Mouse (Mus musculus): ENCODE data around the gene Ankrd13a. TPM values are rescaled to one million over a fixed set of nuclear protein-coding genes. Genes with fewer than 3 reads are reported as not detected.
"Not testable (repeated sequence)": the region's sequence is repeated elsewhere in the genome, so short reads cannot be mapped to it uniquely, and the experiment has no call there.

The Ankrd13a gene
- total RNA-seq, 2 experiments from 2014 or later = 34.7 to 36.3 TPM

GRCm38 (mm10) chr5:114813525-114814181 lies 39.2 kb downstream of the Ankrd13a start:
- peak; percentile 88 to 95 for DNase-seq (ENCODE audit: extremely low spot score in 1 of 2, low spot score in 2 of 2)
- intact Hi-C loops (cut with DNase I) = no loop called here

GRCm38 (mm10) chr5:114816599-114816998 lies 42.1 kb downstream of the Ankrd13a start:
- no peak for DNase-seq (ENCODE audit: extremely low spot score in 1 of 2, low spot score in 2 of 2)
- intact Hi-C loops (cut with DNase I) = no loop called here

GRCm38 (mm10) chr5:114818124-114818523 lies 43.6 kb downstream of the Ankrd13a start:
- intact Hi-C loops (cut with DNase I) = no loop called here
- no peak for DNase-seq (ENCODE audit: extremely low spot score in 1 of 2, low spot score in 2 of 2)

GRCm38 (mm10) chr5:114822796-114823688 lies 48.6 kb downstream of the Ankrd13a start, which contains the start of gene 1500011B03Rik:
Gene 1500011B03Rik, minus strand, starts transcription at chr5:114823468.
- intact Hi-C loops (cut with DNase I) = no loop called here
- DNase-seq (ENCODE audit: extremely low spot score in 1 of 2, low spot score in 2 of 2) = peak; percentile 75 to 92

- intact Hi-C loops (cut with DNase I) = no loop called here
- no peak for DNase-seq (ENCODE audit: extremely low spot score in 1 of 2, low spot score in 2 of 2)
Measured at GRCm38 (mm10) chr5:114824197-114824596, 49.7 kb downstream of the Ankrd13a start.

GRCm38 (mm10) chr5:114825978-114826691 lies 51.7 kb downstream of the Ankrd13a start:
- DNase-seq (ENCODE audit: extremely low spot score in 1 of 2, low spot score in 2 of 2) = peak in 1 of 2 experiments; percentile 86

GRCm38 (mm10) chr5:114827427-114827826 lies 53.0 kb downstream of the Ankrd13a start:
- peak in 1 of 2 experiments; percentile 30 for DNase-seq (ENCODE audit: extremely low spot score in 1 of 2, low spot score in 2 of 2)
- intact Hi-C loops (cut with DNase I) = loop anchor here (5.0 kb wide), 1 partner anchor 40 kb away; no protein-coding TSS in a partner anchor

More at GRCm38 (mm10) chr5:114825978-114826691, 51.7 kb downstream of the Ankrd13a start:
- intact Hi-C loops (cut with DNase I) = loop anchor here (5.0 kb wide), 1 partner anchor 41 kb away; no protein-coding TSS in a partner anchor

GRCm38 (mm10) chr5:114829740-114830139 lies 55.3 kb downstream of the Ankrd13a start:
- intact Hi-C loops (cut with DNase I) = loop anchor here (5.0 kb wide), 1 partner anchor 38 kb away; no protein-coding TSS in a partner anchor
- DNase-seq (ENCODE audit: extremely low spot score in 1 of 2, low spot score in 2 of 2) = peak in 1 of 2 experiments; percentile 12

GRCm38 (mm10) chr5:114836886-114837285 lies 62.4 kb downstream of the Ankrd13a start:
- no peak for DNase-seq (ENCODE audit: extremely low spot score in 1 of 2, low spot score in 2 of 2)
- intact Hi-C loops (cut with DNase I) = loop anchor here (5.0 kb wide), 1 partner anchor 75 kb away; no protein-coding TSS in a partner anchor

GRCm38 (mm10) chr5:114840481-114840880 lies 66.0 kb downstream of the Ankrd13a start:
- intact Hi-C loops (cut with DNase I) = not testable (repeated sequence)

GRCm38 (mm10) chr5:114842155-114842554 lies 67.7 kb downstream of the Ankrd13a start:
- intact Hi-C loops (cut with DNase I) = not testable (repeated sequence)

More at GRCm38 (mm10) chr5:114840481-114840880, 66.0 kb downstream of the Ankrd13a start:
- not testable (repeated sequence) for DNase-seq (ENCODE audit: extremely low spot score in 1 of 2, low spot score in 2 of 2)

GRCm38 (mm10) chr5:114842674-114843073 lies 68.2 kb downstream of the Ankrd13a start:
- peak in 1 of 2 experiments; percentile 26 for DNase-seq (ENCODE audit: extremely low spot score in 1 of 2, low spot score in 2 of 2)
- intact Hi-C loops (cut with DNase I) = no loop called here

More at GRCm38 (mm10) chr5:114842155-114842554, 67.7 kb downstream of the Ankrd13a start:
- DNase-seq (ENCODE audit: extremely low spot score in 1 of 2, low spot score in 2 of 2) = peak in 1 of 2 experiments; percentile 22

GRCm38 (mm10) chr5:114844371-114844770 lies 69.9 kb downstream of the Ankrd13a start:
- intact Hi-C loops (cut with DNase I) = not testable (repeated sequence)

GRCm38 (mm10) chr5:114851565-114852236 lies 77.2 kb downstream of the Ankrd13a start:
- intact Hi-C loops (cut with DNase I) = no loop called here
- no peak for DNase-seq (ENCODE audit: extremely low spot score in 1 of 2, low spot score in 2 of 2)

More at GRCm38 (mm10) chr5:114844371-114844770, 69.9 kb downstream of the Ankrd13a start:
- DNase-seq (ENCODE audit: extremely low spot score in 1 of 2, low spot score in 2 of 2) = peak in 1 of 2 experiments; percentile 12

- DNase-seq (ENCODE audit: extremely low spot score in 1 of 2, low spot score in 2 of 2); intact Hi-C loops (cut with DNase I): not testable (repeated sequence)
Measured at GRCm38 (mm10) chr5:114853364-114853763, 78.9 kb downstream of the Ankrd13a start, which contains the start of gene 4930519G04Rik. Gene 4930519G04Rik, plus strand, starts transcription at chr5:114853664.

All from left cerebral cortex, postnatal 10 days (tissue).